Mouse (Mus musculus): ENCODE measurements around the gene Lrrc15. TPM values are rescaled to one million over a fixed set of nuclear protein-coding genes. Genes with fewer than 3 reads are reported as not detected.
A peak's percentile ranks its signal among the peaks of the same experiment; 100 is the strongest.

The Lrrc15 gene
- polyA plus RNA-seq, 1 experiment from 2014 or later, result 0.79 TPM

- 53% methylated on average over 4 of the region's 4 CpGs for WGBS
- no peaks in the 10 kb centered on the region for H3K9me3 ChIP-seq (ENCODE audit: low read depth, low read length)
- ATAC-seq (ENCODE audit: insufficient read depth), result no peak
Measured at GRCm38 (mm10) chr16:30265611-30266010, 17.4 kb downstream of the Lrrc15 start.

GRCm38 (mm10) chr16:30263156-30263555, 19.9 kb downstream of the Lrrc15 start:
- TF ChIP-seq CTCF (IDR thresholded peaks at IDR 0.05; ENCODE audit: low read depth), result no peak
- H3K27ac ChIP-seq (ENCODE audit: low read depth), result no peak overlapping the region
- no peak overlapping the region for H3K4me2 ChIP-seq
- DNase-seq (no peak), ATAC-seq (ENCODE audit: insufficient read depth) (no peak)
- no peaks in the 10 kb centered on the region for H3K9me3 ChIP-seq (ENCODE audit: low read depth, low read length)
- H3K4me1 ChIP-seq (ENCODE audit: insufficient read depth), result no peaks in the 10 kb centered on the region
- WGBS, result 54% methylated on average over 4 of the region's 4 CpGs
- H3K4me3 ChIP-seq (ENCODE audit: low read depth, low read length), result no peak overlapping the region
- no peaks in the 10 kb centered on the region for H3K36me3 ChIP-seq (ENCODE audit: insufficient read depth)
- H3K9ac ChIP-seq, result no peak overlapping the region
- no peaks in the 10 kb centered on the region for H3K27me3 ChIP-seq (ENCODE audit: insufficient read depth, low read length)

More at GRCm38 (mm10) chr16:30265611-30266010, 17.4 kb downstream of the Lrrc15 start:
- H3K27ac ChIP-seq (ENCODE audit: low read depth), result no peak overlapping the region
- no peak for DNase-seq
- no peaks in the 10 kb centered on the region for H3K36me3 ChIP-seq (ENCODE audit: insufficient read depth)
- no peak overlapping the region for H3K9ac ChIP-seq
- H3K4me2 ChIP-seq, result no peak overlapping the region
- no peak overlapping the region for H3K4me3 ChIP-seq (ENCODE audit: low read depth, low read length)
- no peaks in the 10 kb centered on the region for H3K27me3 ChIP-seq (ENCODE audit: insufficient read depth, low read length)
- no peak for TF ChIP-seq CTCF (IDR thresholded peaks at IDR 0.05; ENCODE audit: low read depth)
- no peaks in the 10 kb centered on the region for H3K4me1 ChIP-seq (ENCODE audit: insufficient read depth)

GRCm38 (mm10) chr16:30262664-30263063, 20.4 kb downstream of the Lrrc15 start:
- TF ChIP-seq CTCF (IDR thresholded peaks at IDR 0.05; ENCODE audit: low read depth), result peak; percentile 92
- Histone ChIP-seq H3K27ac (ENCODE audit: low read depth) (no peak overlapping the region), H3K4me1 (ENCODE audit: insufficient read depth) (no peaks in the 10 kb centered on the region), H3K9me3 (ENCODE audit: low read depth, low read length) (no peaks in the 10 kb centered on the region), H3K9ac (no peak overlapping the region), H3K4me3 (ENCODE audit: low read depth, low read length) (no peak overlapping the region), H3K4me2 (no peak overlapping the region), H3K36me3 (ENCODE audit: insufficient read depth) (no peaks in the 10 kb centered on the region), H3K27me3 (ENCODE audit: insufficient read depth, low read length) (no peaks in the 10 kb centered on the region)
- DNase-seq (peak; percentile 92), ATAC-seq (ENCODE audit: insufficient read depth) (no peak)
- WGBS, result 0% methylated on average over 2 of the region's 2 CpGs

GRCm38 (mm10) chr16:30262157-30262556, 20.9 kb downstream of the Lrrc15 start:
- no peaks in the 10 kb centered on the region for H3K9me3 ChIP-seq (ENCODE audit: low read depth, low read length)
- TF ChIP-seq CTCF (IDR thresholded peaks at IDR 0.05; ENCODE audit: low read depth), result no peak
- no peak overlapping the region for H3K9ac ChIP-seq
- 81% methylated on average over 10 of the region's 10 CpGs for WGBS
- DNase-seq (no peak), ATAC-seq (ENCODE audit: insufficient read depth) (no peak)
- H3K4me3 ChIP-seq (ENCODE audit: low read depth, low read length), result no peak overlapping the region
- no peak overlapping the region for H3K4me2 ChIP-seq
- no peaks in the 10 kb centered on the region for H3K4me1 ChIP-seq (ENCODE audit: insufficient read depth)
- H3K27me3 ChIP-seq (ENCODE audit: insufficient read depth, low read length), result no peaks in the 10 kb centered on the region
- no peak overlapping the region for H3K27ac ChIP-seq (ENCODE audit: low read depth)
- H3K36me3 ChIP-seq (ENCODE audit: insufficient read depth), result no peaks in the 10 kb centered on the region

- no peak for DNase-seq
- no peaks in the 10 kb centered on the region for H3K36me3 ChIP-seq (ENCODE audit: insufficient read depth)
- H3K9me3 ChIP-seq (ENCODE audit: low read depth, low read length), result no peaks in the 10 kb centered on the region
- H3K4me2 ChIP-seq, result no peak overlapping the region
- no peak for TF ChIP-seq CTCF (IDR thresholded peaks at IDR 0.05; ENCODE audit: low read depth)
- WGBS, result 87% methylated on average over 9 of the region's 9 CpGs
- no peak overlapping the region for H3K27ac ChIP-seq (ENCODE audit: low read depth)
- ATAC-seq (ENCODE audit: insufficient read depth), result no peak
- H3K4me3 ChIP-seq (ENCODE audit: low read depth, low read length), result no peak overlapping the region
- no peak overlapping the region for H3K9ac ChIP-seq
- no peaks in the 10 kb centered on the region for H3K27me3 ChIP-seq (ENCODE audit: insufficient read depth, low read length)
- no peaks in the 10 kb centered on the region for H3K4me1 ChIP-seq (ENCODE audit: insufficient read depth)
Measured at GRCm38 (mm10) chr16:30261341-30261740, 21.7 kb downstream of the Lrrc15 start.

- Histone ChIP-seq H3K27ac (ENCODE audit: low read depth) (no peak overlapping the region), H3K4me1 (ENCODE audit: insufficient read depth) (no peaks in the 10 kb centered on the region), H3K27me3 (ENCODE audit: insufficient read depth, low read length) (no peaks in the 10 kb centered on the region), H3K36me3 (ENCODE audit: insufficient read depth) (no peaks in the 10 kb centered on the region), H3K9me3 (ENCODE audit: low read depth, low read length) (no peaks in the 10 kb centered on the region), H3K4me2 (no peak overlapping the region), H3K9ac (no peak overlapping the region), H3K4me3 (ENCODE audit: low read depth, low read length) (no peak overlapping the region)
- no peak for ATAC-seq (ENCODE audit: insufficient read depth)
- no peak for TF ChIP-seq CTCF (IDR thresholded peaks at IDR 0.05; ENCODE audit: low read depth)
- WGBS, result 79% methylated on average over 15 of the region's 15 CpGs
- DNase-seq, result no peak
Measured at GRCm38 (mm10) chr16:30260012-30260635, 22.9 kb downstream of the Lrrc15 start.

GRCm38 (mm10) chr16:30259444-30259843, 23.6 kb downstream of the Lrrc15 start:
- Histone ChIP-seq H3K4me3 (ENCODE audit: low read depth, low read length) (no peak overlapping the region), H3K27me3 (ENCODE audit: insufficient read depth, low read length) (no peaks in the 10 kb centered on the region), H3K9me3 (ENCODE audit: low read depth, low read length) (no peaks in the 10 kb centered on the region), H3K9ac (no peak overlapping the region), H3K36me3 (ENCODE audit: insufficient read depth) (no peaks in the 10 kb centered on the region), H3K4me1 (ENCODE audit: insufficient read depth) (no peaks in the 10 kb centered on the region), H3K27ac (ENCODE audit: low read depth) (no peak overlapping the region), H3K4me2 (no peak overlapping the region)
- DNase-seq (no peak), ATAC-seq (ENCODE audit: insufficient read depth) (no peak)
- no peak for TF ChIP-seq CTCF (IDR thresholded peaks at IDR 0.05; ENCODE audit: low read depth)
- 72% methylated on average over 10 of the region's 10 CpGs for WGBS
